Mouse (Mus musculus) adrenal gland, postnatal 36 days (tissue): ENCODE results near the gene Cyb561d1. TPM values are rescaled to one million over a fixed set of nuclear protein-coding genes. Genes with fewer than 3 reads are reported as not detected.
"Not testable (repeated sequence)": the region's sequence is repeated elsewhere in the genome, so short reads cannot be mapped to it uniquely, and the experiment has no call there.

Experiments used
- DNase-seq, 2 experiments: peaks; one replicate each; pipeline ENCODE4 v3.0.0; 2021; ENCODE audit warnings: mixed read lengths in 1 of 2
- long read RNA-seq, 2 experiments: library from polyadenylated mRNA; stranded (forward); transcript quantifications; one replicate each; pipeline ENCODE4 v2.0.0; 2021; ENCODE audit warnings: borderline sequencing depth in 2 of 2
- total RNA-seq, 2 experiments: library from RNA; stranded (reverse); gene quantifications; 2 replicates each; pipeline ENCODE4 v1.2.3; 2021

The Cyb561d1 gene
- 1 to 10 TPM; 6.5 to 7.7 TPM for total RNA-seq
- long read RNA-seq, experiment 1, full-length matches to known transcripts, result 6 of 9 reads
- long read RNA-seq, experiment 1, partial matches to known transcripts, result 0 of 9 reads
- long read RNA-seq, experiment 1, other reads (novel, unspliced or antisense), result 3 of 9 reads
- long read RNA-seq, experiment 2, partial matches to known transcripts, result 0 of 2 reads
- long read RNA-seq, experiment 2, other reads (novel, unspliced or antisense), result 2 of 2 reads

DNA sequence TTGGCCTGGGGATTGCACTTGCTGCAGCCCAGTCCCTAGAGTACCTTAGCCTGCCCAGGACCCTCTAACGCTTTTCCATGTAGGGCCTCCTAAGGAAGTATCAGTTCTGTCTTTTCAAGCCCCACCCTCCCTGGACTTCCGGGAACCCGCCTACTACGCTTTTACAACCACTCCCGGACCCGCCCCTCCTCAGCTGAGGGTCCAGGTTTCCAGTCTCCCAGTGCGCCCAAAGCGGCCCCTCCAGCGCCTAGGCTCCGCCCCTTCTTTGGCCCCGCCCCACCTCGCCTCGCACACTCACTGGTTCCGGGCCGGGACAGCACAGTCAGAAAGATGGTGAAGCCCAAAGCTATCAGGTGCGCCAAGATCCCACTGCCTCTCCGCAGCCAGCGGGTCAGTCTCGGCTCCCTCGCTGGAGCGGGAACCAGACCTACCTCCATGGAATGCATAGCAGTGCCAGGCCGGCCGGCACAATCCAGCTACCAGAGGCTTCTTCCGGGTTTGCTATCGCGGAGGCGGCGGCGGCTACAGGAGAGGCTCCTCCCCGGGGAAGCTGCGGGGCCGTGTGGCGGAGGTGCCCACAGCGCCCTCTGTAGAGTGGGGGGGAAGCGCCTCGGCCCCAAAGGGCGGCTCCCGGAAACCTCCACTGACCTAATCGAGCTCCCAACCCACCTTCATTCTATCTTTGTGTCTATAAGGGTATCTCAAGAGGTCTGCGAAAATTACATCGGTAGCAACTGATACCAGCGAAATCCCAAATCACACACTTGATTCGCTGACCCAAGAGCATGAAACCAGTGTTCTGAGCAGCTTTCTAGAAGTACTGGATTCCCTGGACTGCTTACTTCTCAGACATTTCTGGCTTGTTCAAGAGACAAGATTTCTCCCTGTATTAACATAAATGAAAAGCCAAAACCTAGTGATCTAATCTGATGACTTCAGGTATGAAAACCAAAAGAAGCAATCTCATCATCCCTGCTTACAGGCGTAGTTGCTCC, at the start of gene Cyb561d1:
Cyb561d1 (minus strand) TSS at position 884 of the 995 bp plus-strand sequence.
- peak; percentile 95 to 98 for DNase-seq

DNA sequence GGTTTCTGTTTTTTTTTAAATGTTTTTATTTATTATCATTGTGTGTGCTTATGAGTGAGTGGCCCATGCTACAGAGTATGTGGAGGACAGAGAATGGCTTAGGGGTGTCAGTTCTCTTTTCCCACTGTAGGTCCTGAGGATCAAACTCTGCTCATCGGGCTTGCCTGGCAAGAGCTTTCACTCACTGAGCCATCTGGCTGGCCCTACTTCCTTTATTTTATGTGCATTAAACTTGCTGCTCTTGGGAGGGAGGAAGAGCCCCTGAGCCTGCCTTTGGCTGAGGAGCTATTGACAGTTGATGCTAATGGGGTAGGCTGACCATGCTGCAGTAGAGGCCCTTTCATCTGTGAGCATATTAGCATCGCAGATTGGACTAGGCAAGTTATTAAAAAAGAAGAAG, 45.8 kb upstream of the Cyb561d1 start:
- no peak for DNase-seq

- DNase-seq, result no peak
Observed at GRCm38 (mm10) chr3:108241243-108241839, 40.3 kb upstream of the Cyb561d1 start.

DNA sequence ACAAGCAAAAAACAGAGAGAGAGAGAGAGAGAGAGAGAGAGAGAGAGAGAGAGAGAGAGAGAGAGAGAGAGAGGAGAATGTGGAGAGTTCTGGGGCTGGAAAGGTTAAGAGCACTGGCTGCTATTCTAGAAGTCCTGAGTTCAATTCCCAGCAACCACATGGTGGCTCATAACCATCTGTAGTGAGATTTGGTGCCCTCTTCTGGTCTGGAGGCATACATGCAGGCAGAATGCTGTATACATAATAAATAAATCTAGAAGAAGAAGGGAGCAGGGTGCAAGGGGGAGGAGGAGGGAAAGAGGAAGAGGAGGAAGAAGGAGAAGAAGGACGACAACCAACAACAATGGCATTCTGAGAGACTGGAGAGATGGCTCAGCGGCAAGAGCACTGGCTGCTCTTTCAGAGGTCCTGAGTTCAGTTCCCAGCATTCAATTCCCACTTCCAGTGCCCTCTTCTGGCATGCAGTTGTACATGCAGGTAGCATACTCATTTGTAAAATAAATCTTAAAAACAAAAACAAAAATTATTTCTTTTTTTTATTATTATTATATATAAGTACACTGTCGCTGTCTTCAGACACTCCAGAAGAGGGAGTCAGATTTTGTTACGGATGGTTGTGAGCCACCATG, 36.6 kb upstream of the Cyb561d1 start:
- DNase-seq, result not testable (repeated sequence)

- no peak for DNase-seq
Observed at GRCm38 (mm10) chr3:108231646-108232045, 30.6 kb upstream of the Cyb561d1 start.

- DNase-seq, result no peak
Observed at GRCm38 (mm10) chr3:108227521-108227920, 26.5 kb upstream of the Cyb561d1 start.

DNA sequence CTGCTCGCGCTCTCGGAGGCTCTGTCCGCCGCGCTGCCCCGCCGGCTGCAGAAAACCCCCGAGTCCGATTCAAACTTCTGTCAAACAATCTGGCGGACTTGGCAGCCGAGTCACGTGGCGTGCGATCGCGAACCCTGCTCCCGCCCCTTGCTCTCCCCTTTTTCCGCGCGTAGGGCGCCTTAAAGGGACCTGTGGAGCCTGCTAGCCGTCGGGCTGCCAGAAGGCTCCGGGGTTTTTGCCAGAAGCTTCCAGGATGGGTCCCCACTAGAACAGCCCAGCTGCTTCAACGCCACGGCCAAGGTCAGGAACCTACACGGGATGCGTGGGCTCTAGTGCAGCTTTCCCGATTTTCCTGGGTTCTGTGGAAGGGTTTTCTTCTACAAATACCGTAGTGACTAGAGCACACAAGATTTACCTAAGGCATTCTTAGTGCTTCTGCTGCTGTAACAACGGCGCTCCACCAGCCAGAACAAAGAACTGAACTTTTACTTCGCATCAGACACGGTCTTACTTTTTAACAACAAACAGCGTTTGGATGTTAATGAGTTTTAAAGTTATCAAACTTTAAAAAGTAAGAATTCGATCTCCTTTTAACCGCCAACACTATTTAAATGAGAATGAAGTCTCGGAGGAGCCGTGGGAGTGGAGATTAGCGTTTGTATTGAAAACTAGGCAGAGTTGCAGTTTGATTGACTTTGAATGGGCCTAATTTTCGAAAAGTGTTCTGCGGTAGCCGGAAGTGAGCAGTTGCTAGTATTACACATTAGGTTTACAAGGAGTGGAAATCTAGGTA, 25.7 kb upstream of the Cyb561d1 start, which contains the start of gene Sypl2:
Sypl2 (minus strand) TSS at position 91 of the 793 bp plus-strand sequence.
- peak; percentile 70 to 72 for DNase-seq

DNA sequence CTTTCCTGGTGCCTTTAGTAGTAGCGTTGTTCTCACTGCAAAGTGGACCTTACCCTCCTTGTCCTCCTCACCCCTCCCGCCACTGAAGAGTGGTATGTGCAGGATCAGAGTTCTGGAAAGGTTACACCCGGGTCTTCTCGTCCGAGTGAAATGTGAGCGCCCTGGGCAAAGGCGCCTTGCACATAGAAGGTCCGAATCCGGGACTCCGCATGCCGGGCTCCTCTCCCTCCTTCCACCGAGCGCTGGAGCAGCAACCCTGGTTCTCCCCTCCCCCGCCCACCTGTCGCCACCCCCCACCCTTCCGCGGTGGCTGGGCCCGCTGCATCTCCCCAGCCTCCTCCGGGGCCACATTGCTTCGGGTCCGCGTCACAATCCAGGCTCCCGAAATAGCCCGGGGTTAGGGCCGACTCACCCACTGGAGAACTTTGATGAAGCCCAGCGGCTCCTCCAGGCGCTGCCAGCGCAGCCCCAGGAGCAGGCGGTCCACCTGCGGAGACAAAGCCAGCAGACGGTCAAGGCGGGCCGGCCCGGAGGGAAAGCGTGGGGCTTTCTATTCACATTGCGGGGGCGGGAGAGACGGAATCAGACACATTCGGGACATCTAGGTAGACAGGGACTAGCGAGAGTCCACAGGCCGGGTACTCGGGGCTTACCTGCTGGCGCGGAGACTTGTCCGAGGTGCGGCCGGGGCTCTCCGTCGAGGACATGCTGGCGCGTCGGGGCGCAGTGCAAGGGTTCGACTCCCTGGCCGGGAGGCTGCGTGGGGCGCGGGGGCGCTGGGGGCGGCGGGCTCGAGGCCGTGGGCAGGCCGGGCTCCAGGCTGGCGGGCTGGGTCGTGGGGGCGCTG, 24.9 kb upstream of the Cyb561d1 start:
- DNase-seq, result peak; percentile 21 to 32

GRCm38 (mm10) chr3:108220661-108221060, 19.6 kb upstream of the Cyb561d1 start:
- no peak for DNase-seq

DNA sequence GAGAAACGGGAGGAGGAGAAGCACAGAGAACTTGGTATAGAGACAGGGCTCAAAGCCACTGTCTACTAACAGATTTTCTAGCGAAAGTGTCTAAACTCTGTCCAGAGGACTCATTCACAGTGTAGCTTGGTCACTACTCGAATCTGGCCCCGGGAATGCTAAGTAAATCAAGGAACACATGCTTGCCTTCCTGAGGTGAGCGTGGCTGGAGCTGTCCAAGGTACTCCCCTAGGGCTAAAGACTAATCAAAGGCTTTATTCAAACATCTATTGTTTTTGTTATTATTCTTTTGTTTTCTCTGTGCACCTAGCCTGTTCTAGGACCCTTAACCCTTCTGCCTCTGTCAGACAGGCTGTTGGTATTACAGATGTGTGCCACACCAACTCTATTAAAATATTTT, 13.7 kb upstream of the Cyb561d1 start:
- peak; percentile 49 to 67 for DNase-seq

DNA sequence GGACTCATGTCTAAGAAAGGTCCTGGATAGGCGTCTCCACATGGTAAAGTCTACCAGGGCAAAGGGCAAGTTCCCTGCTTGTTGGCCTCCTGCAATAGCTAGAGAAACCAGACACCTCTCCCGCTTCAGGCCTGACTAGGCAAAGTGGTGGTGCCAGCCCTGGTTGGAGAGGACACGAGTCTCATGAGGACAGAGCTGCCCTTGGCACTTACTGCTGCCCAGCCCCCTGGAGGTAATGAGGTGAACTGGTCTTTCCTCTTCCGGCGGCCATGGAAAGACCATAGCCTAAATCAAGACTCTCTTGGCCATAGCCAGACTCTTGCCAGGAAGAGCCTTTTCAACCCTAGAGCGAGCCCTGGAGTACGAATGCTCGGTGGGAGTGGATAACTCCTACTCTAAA, 11.4 kb upstream of the Cyb561d1 start:
- no peak for DNase-seq

DNA sequence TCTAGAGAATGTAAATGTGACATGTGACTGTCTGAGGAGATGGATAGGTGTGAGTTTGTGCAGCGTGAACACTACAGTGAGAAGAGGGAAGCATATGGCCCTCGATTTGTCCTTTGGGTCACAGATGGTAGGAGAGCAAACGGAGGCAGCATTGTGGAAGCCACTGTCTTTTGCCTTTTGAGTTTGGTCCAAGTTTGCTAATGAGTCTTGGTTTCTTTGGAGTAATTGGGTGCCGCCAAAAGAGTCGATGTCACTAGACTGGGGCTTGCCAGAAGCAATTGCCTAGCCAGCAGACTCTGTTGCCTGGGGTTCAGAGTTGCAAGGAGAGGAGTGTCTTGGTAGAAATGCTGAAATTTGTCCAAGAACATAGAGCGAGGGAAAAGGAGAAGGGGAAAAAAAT, 10.8 kb upstream of the Cyb561d1 start:
- no peak for DNase-seq

DNA sequence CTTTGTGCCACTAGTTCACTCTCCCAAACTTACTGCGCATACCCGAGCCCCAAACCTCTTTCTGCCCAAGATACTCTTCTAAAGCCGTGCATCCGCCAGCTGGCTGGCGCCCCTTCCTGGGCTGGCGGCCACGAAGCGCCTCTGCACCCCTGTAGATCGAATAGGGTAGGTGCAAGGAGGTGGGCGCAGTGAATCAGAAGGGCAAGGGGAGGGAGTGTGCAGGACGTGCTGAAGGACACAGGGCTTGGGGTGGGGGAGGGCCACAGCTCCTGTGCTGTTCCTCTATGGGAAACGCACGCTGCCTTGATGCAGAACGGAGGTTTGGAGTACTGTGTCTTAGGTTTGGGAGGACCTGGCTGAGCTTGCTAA, 9.7 kb upstream of the Cyb561d1 start, which contains the start of gene Atxn7l2:
Atxn7l2 (minus strand) TSS at position 164 of the 369 bp plus-strand sequence.
- DNase-seq, result peak; percentile 65 to 74

DNA sequence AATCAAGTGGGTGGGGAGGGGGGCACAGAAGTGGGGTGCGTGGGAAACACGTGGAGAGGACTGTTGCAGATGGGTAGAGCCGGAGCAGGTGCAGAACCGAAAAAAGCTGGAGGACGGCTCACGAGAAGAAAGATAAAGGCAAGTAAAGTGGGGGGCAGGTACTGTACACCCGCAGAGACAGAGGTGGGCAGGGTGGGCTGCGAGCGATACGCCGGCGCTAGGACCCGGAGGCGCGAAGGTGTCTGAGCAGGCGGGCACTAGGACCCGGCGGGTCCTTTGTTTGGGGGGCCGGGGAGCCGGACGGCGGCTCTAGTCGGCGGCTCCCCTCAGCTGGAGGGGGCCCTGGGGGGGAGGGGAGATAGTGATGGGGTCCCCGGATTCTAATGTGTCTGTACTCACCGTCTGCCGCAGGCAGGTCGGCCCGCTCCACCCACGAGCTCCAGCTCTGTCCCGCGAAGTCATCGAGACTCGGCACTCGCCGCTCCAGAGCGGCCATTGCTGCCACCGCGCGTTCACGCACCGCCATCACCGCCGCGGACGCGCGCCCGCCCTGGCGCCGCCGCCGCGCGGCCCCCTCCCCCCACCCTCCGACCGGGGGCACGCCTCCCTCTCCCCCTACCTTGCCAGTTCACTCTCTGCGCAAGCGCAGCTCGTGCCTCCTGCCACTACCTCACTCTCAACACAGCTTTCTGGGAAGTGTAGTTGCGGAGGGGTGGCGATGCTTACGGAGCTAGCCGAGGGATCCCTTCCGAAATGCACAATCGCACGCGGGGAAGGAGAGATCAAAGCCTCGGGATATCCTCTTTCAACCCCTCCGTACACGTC, 9.1 kb upstream of the Cyb561d1 start:
- DNase-seq, result peak; percentile 94 to 96

DNA sequence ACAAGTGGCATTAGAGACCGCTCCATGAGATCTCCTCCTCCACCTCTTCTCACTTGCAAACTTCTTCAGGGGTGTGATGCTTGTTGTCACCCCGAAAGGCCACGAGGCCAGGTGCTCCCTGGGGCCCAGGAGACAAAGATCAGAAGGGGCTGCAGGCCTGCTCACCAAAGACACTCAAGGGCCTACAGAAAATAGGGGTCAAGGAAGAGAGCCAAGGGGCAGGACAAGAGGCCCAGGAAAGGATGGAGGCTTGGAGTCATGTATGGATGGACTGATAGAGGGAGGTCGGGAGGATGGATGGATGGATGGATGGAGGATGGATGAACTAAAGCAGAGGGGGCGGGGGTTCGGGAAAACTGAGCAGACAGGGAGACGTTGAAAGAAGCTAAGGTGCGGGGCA, 8.5 kb upstream of the Cyb561d1 start:
- no peak for DNase-seq

GRCm38 (mm10) chr3:108209001-108209400, 8.0 kb upstream of the Cyb561d1 start:
- DNase-seq, result no peak

GRCm38 (mm10) chr3:108206731-108207375, 5.8 kb upstream of the Cyb561d1 start:
- DNase-seq, result no peak

DNA sequence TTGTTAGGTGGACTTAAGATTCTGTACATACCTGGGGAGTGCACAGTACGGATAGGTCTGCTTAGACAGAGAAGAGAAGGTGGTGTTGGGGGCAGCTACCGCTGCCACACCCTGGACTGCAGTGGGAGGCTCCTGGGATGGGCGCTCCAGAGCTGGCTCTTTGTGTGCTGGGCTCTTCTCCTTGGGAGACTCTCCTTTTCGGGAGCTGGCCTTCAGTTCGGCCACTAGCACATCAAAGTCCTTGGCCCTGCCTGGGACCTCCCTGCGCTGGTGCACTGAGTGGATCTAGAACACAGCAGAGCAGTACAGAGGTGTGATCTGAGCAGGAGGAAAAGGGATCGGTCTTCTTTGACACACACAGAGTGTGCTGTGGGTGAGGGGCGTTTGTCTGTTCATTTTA, 4.6 kb upstream of the Cyb561d1 start:
- DNase-seq, result no peak

- DNase-seq, result no peak
Observed at GRCm38 (mm10) chr3:108204470-108204869, 3.5 kb upstream of the Cyb561d1 start.
